Mouse (Mus musculus) bone marrow, adult 2 months (tissue): Measurements from ENCODE around the gene Agrp.

Experiments
- CTCF ChIP-seq: fragments of 200-500 bp; IDR thresholded peaks from 2 replicates; pipeline ENCODE4 v1.5.1; 2011; ENCODE audit warnings: low read length, control low read depth; ENCODE audit not compliant: control insufficient read depth, insufficient read depth
- POLR2A ChIP-seq: fragments of 200-500 bp; IDR thresholded peaks from 2 replicates; pipeline ENCODE4 v1.6.1; 2011; ENCODE audit warnings: low read depth, mild to moderate bottlenecking, control low read depth, low read length, borderline replicate concordance; ENCODE audit not compliant: control insufficient read depth

GRCm38 (mm10) chr8:105592431-105592830, 44.8 kb downstream of the Agrp start:
- TF ChIP-seq POLR2A, result no peak
- no peak for TF ChIP-seq CTCF
